Mouse (Mus musculus): ENCODE results near the gene Aktip.

DNA sequence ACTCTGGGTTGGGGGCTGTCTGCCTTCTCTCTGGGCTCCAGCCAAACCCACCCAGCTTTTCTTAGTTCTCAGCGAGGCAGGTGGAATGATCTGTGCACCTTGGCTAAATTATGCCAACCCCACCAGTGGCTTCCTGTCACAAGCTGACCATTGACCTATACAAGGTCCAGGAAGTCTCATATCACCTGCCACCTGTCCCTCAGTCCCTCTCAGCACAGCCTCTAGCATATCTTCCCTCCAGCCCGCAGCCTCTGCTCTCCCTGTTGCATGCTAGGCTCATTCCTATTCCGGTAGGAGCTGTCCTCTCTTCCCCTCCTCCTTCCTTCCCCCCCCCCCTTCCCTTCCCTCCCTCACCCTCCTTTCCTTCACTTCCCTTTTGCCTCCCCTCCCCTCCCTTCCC lies 50.5 kb downstream of the Aktip start:
- TF ChIP-seq ZNF384 (IDR thresholded peaks at IDR 0.05; ENCODE audit: low read depth, low read length) (no peak), ZC3H11A (IDR thresholded peaks at IDR 0.05; ENCODE audit: low read depth, low read length) (no peak), IRF4 (IDR thresholded peaks at IDR 0.05; ENCODE audit: low read depth, low read length) (no peak), CTCF (conservative IDR thresholded peaks at IDR 0.05 in 1 of 2, IDR thresholded peaks at IDR 0.05 in 1 of 2; ENCODE audit: low read depth in 2 of 2, low read length in 2 of 2) (no peak)
